8 mouse cellular contexts compared by ENCODE assay signal in the genomic region with DNA sequence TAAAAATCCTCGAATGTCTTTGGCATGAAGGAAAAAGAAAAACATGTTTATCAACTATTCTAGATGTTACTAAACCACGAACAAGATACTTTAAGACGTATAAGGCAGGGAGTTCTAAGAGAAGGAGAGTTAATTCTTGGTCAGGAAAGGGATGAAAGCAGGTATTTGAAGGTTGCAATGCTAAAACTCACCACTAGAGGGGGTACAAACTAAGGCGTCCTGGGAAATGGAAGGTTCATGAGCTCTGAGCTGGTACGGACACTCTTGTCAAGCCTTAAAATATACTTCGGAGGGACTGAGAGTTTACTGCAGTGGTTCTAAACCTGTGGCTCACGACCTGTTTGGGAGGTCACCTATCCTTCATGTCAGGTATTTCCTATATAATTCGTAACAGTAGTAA. TPM values are rescaled to one million over a fixed set of nuclear protein-coding genes. Genes with fewer than 3 reads are reported as not detected.
DNase-seq lines count a peak whose midpoint lies in the region; ATAC-seq and TF ChIP-seq lines count a peak whose summit lies in the region.
"Had no signal": no experiment of that assay in that cellular context is flagged by ENCODE, and none has a peak within 500 bp of the region (broad histone marks: within the 10 kb centered on the region; RNA-seq: fewer than 3 reads in every experiment).

No protein-coding gene starts in this region.

- no peak overlapping the region for H3K4me3 ChIP-seq in C2C12 (ENCODE audit: insufficient read depth, poor library complexity, severe bottlenecking)
- no peak overlapping the region for H3K4me3 ChIP-seq in stomach, postnatal 0 days (ENCODE audit: low read depth, low read length)
- H3K4me3 ChIP-seq: midbrain, embryonic 12.5 days had no signal

- no peak overlapping the region for H3K27ac ChIP-seq in stomach, postnatal 0 days (replicated peaks)
- H3K27ac ChIP-seq: midbrain, embryonic 12.5 days had no signal

- peak; percentile 23 for TF ChIP-seq CTCF in C2C12 (IDR thresholded peaks at IDR 0.05; ENCODE audit: control insufficient read depth, insufficient read depth, insufficient read length)
- TF ChIP-seq CTCF in stomach, postnatal 0 days (IDR thresholded peaks at IDR 0.05; ENCODE audit: low read depth): peak; percentile 90

- no peak overlapping the region for H3ac ChIP-seq in C2C12 (ENCODE audit: control insufficient read depth, insufficient read length, low read depth)

- H3K36me3 ChIP-seq in C2C12 (ENCODE audit: control insufficient read depth, insufficient read depth): no peaks in the 10 kb centered on the region
- H3K36me3 ChIP-seq in stomach, postnatal 0 days (ENCODE audit: control insufficient read depth, insufficient read depth, low read length): no peaks in the 10 kb centered on the region
- H3K36me3 ChIP-seq: midbrain, embryonic 12.5 days had no signal

- no peaks in the 10 kb centered on the region for H3K79me3 ChIP-seq in C2C12 (ENCODE audit: low read depth)

- WGBS in stomach, postnatal 0 days: 45% methylated on average over 8 of the region's 8 CpGs

- no peak overlapping the region for H3K4me2 ChIP-seq in stomach, postnatal 0 days (replicated peaks; ENCODE audit: low read depth)
- H3K4me2 ChIP-seq: midbrain, embryonic 12.5 days had no signal

- TF ChIP-seq EP300 in stomach, postnatal 0 days (optimal IDR thresholded peaks at IDR 0.05): no peak

- no peaks in the 10 kb centered on the region for H3K4me1 ChIP-seq in stomach, postnatal 0 days (replicated peaks; ENCODE audit: control insufficient read depth, insufficient read depth)
- H3K4me1 ChIP-seq: midbrain, embryonic 12.5 days had no signal

- H3K79me2 ChIP-seq in C2C12 (ENCODE audit: control insufficient read depth, insufficient read depth): no peaks in the 10 kb centered on the region

- H3K9ac ChIP-seq in stomach, postnatal 0 days (ENCODE audit: low read length): no peak overlapping the region
- H3K9ac ChIP-seq: midbrain, embryonic 12.5 days had no signal

- no peaks in the 10 kb centered on the region for H3K9me3 ChIP-seq in stomach, postnatal 0 days (ENCODE audit: control insufficient read depth, low read length)
- H3K9me3 ChIP-seq: midbrain, embryonic 12.5 days had no signal

- no peak for ATAC-seq in stomach, postnatal 0 days (ENCODE audit: low FRiP score, low TSS enrichment)

- H3K27me3 ChIP-seq in C2C12 (ENCODE audit: control insufficient read depth, insufficient read depth, insufficient read length): no peaks in the 10 kb centered on the region
- no peaks in the 10 kb centered on the region for H3K27me3 ChIP-seq in stomach, postnatal 0 days (ENCODE audit: control insufficient read depth, insufficient read depth, low read length)
- H3K27me3 ChIP-seq: midbrain, embryonic 12.5 days had no signal

- peak; percentile 39 for DNase-seq in layer of hippocampus, adult 9-10 months (ENCODE audit: low spot score)
- DNase-seq in layer of hippocampus, adult 8-10 months (ENCODE audit: low spot score in 2 of 2): no peak
- DNase-seq in ES-CJ7 (ENCODE audit: low read depth, low spot score): peak; percentile 82
- DNase-seq in cerebellum, adult 9-11 months: peak; percentile 7
- DNase-seq in kidney, postnatal 14 days: peak; percentile 54
- DNase-seq in stomach, postnatal 0 days (ENCODE audit: low spot score): no peak

TF ChIP-seq in C2C12, 6 proteins besides CTCF, POLR2A, EP300 and RAD21:
- TF ChIP-seq MYOG (IDR thresholded peaks at IDR 0.05; ENCODE audit: control insufficient read depth, extremely low read depth, insufficient read length): no peak
- TF ChIP-seq FOSL1 (IDR thresholded peaks at IDR 0.05; ENCODE audit: insufficient read depth, low read length, poor library complexity, severe bottlenecking): no peak
- TF ChIP-seq USF1 (IDR thresholded peaks at IDR 0.05; ENCODE audit: low read depth): no peak
- TF ChIP-seq MAX (IDR thresholded peaks at IDR 0.05): no peak
- no peak for TF ChIP-seq CEBPB (IDR thresholded peaks at IDR 0.05; ENCODE audit: low read depth)
- no peak for TF ChIP-seq MYOD1 (IDR thresholded peaks at IDR 0.05; ENCODE audit: control insufficient read depth, insufficient read length, low read depth)

RNA-seq across cellular contexts. Expression of a gene that starts 41.4 kb away (rescaled TPM):
- total RNA-seq in layer of hippocampus, adult 8-10 months (2022): under 1 TPM in 1 of 4 experiments, not detected in 3; 0.31 TPM
- polyA plus RNA-seq in C2C12 (2012; fragmentation: generic; extraction: Trizol): 0.05 TPM
- 18.7 and 25.9 TPM in 2 replicates for polyA plus RNA-seq in stomach, postnatal 0 days (2015; fragmentation: Nextera tagmentation; extraction: Ambion mirVana)
- polyA plus RNA-seq: midbrain, embryonic 12.5 days had no signal

Comparison
In these comparisons a context has a peak if more than half of its experiments do, and no peak if none do; other contexts are left out.
1. DNase-seq: peak in layer of hippocampus, adult 9-10 months (single experiment), ES-CJ7 (single experiment), cerebellum, adult 9-11 months (single experiment) and kidney, postnatal 14 days (single experiment); none in layer of hippocampus, adult 8-10 months (0 of 2) and stomach, postnatal 0 days (single experiment).
2. RNA of a gene that starts 41.4 kb away (polyA plus RNA-seq): 18.7 to 25.9 TPM in stomach, postnatal 0 days; 0.05 TPM in C2C12 (single experiment); every median in the first group is over 10 times any median in the second.